Mouse (Mus musculus) macrophage (primary cell): ENCODE data around the gene Cd82. TPM values are rescaled to one million over a fixed set of nuclear protein-coding genes. Genes with fewer than 3 reads are reported as not detected.

Source experiments
- H3K27ac ChIP-seq: fragments of 350-480 bp; formaldehyde crosslinking; 2 replicates; pipeline ENCODE4 v1.9.0; 2021
- H3K36me3 ChIP-seq: fragments of 350-480 bp; formaldehyde crosslinking; 2 replicates; pipeline ENCODE4 v1.9.0; 2021; ENCODE audit errors: inconsistent target
- H3K4me3 ChIP-seq: fragments of 350-480 bp; formaldehyde crosslinking; 2 replicates; pipeline ENCODE4 v1.9.0; 2021; ENCODE audit errors: inconsistent target
- H3K79me2 ChIP-seq: fragments of 350-480 bp; formaldehyde crosslinking; 2 replicates; pipeline ENCODE4 v1.9.0; 2021; ENCODE audit errors: inconsistent target
- WGBS: methylation state at CpG from one replicate; pipeline ENCODE4 v1.1.7; 2026; ENCODE audit warnings: inconsistent platforms; ENCODE audit not compliant: missing documents; 5-methylcytosine and 5-hydroxymethylcytosine counted together
- polyA plus RNA-seq: library from polyadenylated mRNA; stranded (reverse); fragments of 250-400 nt; gene quantifications from 3 replicates; pipeline ENCODE4 v1.2.4, GENCODE M21; 2018; ENCODE audit warnings: inconsistent platforms

Gene Cd82
- polyA plus RNA-seq, 1 experiment from 2014 or later = 48.2 TPM

DNA sequence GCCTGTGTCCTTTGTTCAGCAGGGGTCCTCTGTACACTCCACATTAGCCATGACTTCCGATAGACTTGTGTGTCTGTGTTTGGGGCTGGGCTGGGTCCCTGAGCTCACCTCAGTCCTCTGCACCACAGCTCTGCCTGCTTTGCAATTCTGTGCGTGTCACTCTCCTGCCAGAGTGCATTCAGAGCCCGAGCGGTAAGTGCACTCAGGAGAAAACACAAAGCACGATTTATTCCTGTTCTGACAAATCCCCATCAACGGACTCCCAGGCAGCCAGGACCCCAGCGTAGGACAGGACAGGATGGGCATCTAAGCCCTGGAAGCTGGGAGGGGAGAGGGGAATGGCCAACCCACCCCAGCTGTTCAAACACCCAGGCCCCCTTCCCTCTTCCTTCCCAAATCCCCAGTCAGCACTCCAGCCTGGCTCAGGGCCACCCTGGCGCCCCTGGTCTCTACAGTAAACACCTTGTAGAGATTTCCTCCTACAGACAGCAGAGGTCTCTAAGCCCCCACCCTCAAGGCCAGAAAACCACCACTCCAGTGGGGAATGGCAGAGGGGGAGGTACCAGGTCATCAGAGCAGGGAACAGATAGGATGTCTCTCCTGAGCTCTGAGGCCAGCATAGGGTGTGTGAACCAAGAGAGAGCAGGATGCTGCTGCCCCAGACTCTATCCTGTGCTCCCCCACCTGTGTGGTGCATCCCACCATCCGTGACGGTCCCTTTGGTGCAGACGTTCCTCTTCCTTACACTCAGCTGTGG is 72.6 kb downstream of the Cd82 start:
- 68% methylated on average over 11 of the region's 11 CpGs for WGBS
- H3K79me2 ChIP-seq = no peaks in the 10 kb centered on the region
- no peak overlapping the region for H3K4me3 ChIP-seq
- H3K27ac ChIP-seq = no peak overlapping the region
- H3K36me3 ChIP-seq = no peaks in the 10 kb centered on the region

DNA sequence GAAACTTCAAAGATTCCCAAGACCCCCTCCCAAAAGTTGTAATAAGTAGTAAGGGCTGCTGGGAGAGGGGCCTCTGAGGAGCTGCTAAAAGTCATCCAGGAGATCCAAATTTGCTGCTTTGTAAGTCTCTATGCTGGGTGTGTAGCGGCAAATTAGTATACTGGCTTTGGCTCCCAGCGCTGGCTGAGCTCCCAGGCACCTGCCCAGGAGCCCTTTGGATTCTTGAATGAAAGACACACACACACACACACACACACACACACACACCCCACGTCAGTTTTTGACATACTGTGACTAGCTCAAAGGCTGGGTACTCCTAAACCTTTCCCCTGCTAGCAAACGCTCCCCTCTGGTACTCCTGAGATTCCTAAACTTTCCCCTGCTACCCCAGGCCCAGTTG is 76.0 kb downstream of the Cd82 start:
- Histone ChIP-seq H3K79me2 (no peaks in the 10 kb centered on the region), H3K4me3 (no peak overlapping the region), H3K36me3 (no peaks in the 10 kb centered on the region), H3K27ac (no peak overlapping the region)
- 82% methylated on average over 4 of the region's 4 CpGs for WGBS

DNA sequence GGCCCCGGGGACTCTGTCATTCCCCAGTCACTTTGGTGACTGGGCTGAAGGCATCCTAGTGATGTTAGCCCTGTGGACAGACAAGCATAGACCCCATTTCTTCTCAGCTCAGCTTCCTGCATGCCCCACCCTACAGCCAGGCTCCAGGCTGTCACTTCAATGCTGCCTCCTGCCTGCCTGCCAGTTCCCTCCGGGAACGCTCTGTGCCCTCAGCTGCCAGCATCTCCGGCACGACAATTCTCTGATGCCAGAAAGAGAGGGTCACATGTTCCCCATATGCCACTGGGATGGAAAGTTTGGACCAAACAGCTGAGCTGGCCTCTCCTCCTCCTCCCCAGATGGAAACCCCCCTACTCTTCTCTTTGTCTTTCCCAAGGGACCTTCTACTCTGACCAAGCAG is 79.1 kb downstream of the Cd82 start:
- H3K4me3 ChIP-seq = no peak overlapping the region
- H3K36me3 ChIP-seq = no peaks in the 10 kb centered on the region
- no peak overlapping the region for H3K27ac ChIP-seq
- no peaks in the 10 kb centered on the region for H3K79me2 ChIP-seq
- 87% methylated on average over 5 of the region's 5 CpGs for WGBS

DNA sequence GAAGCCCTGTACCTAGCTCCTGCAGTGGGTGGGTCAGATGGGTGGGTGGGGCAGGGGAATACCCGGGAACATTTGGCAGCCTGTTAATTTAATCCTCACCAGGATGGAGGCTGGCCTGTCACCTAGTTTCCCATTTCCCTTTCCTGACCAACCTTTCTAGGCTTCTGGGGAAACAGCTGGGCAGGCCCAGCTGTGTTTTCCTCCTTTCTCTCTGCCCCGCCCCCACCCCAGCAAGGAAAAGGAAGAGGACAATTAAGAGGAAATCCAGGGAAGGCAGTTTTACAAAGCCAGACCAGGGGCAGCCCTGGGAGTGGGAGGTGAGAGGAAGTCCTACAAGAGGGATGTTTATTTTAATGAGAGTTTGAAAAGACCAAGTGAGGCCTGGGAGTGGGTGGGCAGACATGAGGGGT is 82.3 kb downstream of the Cd82 start:
- H3K4me3 ChIP-seq = no peak overlapping the region
- WGBS = 52% methylated on average over 2 of the region's 2 CpGs
- no peaks in the 10 kb centered on the region for H3K36me3 ChIP-seq
- no peak overlapping the region for H3K27ac ChIP-seq
- no peaks in the 10 kb centered on the region for H3K79me2 ChIP-seq

DNA sequence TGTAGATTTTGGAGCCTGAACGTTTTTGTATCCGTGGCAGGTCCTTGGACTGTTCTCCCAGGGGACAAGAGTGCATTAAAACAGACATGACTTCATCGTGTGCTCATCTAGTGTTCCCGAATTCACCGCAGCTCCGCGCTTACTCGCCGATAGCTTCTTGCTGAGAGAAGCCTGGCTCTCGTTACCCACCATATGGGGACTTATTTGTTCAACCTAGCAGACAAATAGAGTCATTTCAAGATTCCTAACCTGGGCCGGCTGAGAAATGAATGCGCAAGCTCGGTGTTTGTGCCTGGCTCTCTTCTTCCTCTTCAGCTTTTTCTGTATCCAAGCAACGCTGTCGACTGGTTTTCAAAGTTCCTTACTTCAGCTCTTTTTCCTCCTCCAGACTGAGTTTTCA is 85.1 kb downstream of the Cd82 start:
- no peaks in the 10 kb centered on the region for H3K79me2 ChIP-seq
- WGBS = 70% methylated on average over 15 of the region's 15 CpGs
- H3K4me3 ChIP-seq = no peak overlapping the region
- no peaks in the 10 kb centered on the region for H3K36me3 ChIP-seq
- H3K27ac ChIP-seq = no peak overlapping the region

DNA sequence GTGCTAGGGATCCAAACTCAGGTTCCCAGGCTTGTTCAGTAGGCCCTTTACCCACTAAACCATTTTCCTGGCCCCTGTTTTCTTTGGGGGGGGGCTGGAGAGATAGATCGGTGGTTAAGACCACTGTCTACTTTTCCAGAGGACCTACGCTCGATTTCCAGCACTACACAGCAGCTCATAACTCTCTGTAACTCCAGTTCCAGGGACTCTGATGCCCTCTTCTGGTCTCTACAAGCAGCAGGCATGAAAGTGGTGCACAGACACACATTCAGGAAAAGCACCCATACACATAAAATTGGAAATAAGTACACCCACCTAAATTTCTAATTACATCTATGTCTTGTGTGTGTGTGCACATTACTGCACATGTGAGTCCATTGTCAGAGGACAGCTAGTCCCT is 85.8 kb downstream of the Cd82 start:
- 96% methylated on average over 3 of the region's 3 CpGs for WGBS
- no peaks in the 10 kb centered on the region for H3K79me2 ChIP-seq
- H3K36me3 ChIP-seq = no peaks in the 10 kb centered on the region
- no peak overlapping the region for H3K4me3 ChIP-seq
- H3K27ac ChIP-seq = no peak overlapping the region

DNA sequence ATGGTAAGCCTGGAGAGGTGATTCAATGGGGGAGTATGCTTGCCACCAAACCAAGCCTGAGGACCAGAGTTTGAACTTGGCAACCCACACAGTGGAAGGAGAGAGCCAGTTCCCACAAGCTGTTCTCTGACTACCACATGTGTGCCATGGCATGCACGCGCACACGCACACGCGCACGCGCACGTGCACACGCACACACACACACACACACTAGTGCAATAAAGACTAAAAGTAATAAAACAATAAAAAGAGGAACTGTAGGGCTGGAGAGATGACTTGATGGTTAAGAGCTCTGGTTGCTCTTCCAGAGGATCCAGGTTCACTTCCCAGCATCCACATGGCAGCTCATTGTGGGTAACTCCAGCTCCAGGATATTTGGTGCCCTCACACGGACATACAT is 90.1 kb downstream of the Cd82 start:
- 94% methylated on average over 10 of the region's 10 CpGs for WGBS

DNA sequence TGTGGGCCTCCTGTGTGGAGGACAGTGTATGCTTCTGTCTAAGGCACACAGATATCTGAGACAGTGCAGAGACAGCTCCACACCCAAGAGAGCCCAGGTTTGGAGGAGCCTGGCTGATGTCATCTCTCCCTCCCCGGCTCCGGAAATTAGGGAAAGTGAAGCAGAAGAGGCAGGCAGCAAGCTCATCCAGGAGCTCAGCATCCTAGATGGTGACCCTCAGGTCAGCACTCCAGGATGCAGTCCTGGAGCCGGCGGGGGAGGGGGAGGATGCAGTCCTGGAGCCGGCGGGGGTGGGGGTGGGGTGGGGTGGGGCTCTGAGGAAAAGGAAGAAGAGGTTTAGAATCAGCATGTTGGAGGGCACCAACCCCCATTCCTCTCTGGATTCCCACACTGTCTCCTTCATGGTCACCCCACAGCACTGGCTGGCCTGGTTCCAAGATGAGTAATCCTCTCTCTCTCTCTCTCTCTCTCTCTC is 90.8 kb downstream of the Cd82 start:
- whole genome bisulfite sequencing = 63% methylated on average over 4 of the region's 6 CpGs
- no peaks in the 10 kb centered on the region for H3K79me2 ChIP-seq
- no peaks in the 10 kb centered on the region for H3K36me3 ChIP-seq
- no peak overlapping the region for H3K4me3 ChIP-seq
- no peak overlapping the region for H3K27ac ChIP-seq

More for the DNA sequence above, 90.1 kb downstream of the Cd82 start:
- no peaks in the 10 kb centered on the region for H3K36me3 ChIP-seq
- no peak overlapping the region for H3K27ac ChIP-seq
- no peak overlapping the region for H3K4me3 ChIP-seq
- H3K79me2 ChIP-seq = no peaks in the 10 kb centered on the region

Other genes with a start within 250 kb of the Cd82 start
- gene Tspan18, start 128.6 kb downstream of the Cd82 start, polyA plus RNA-seq = 0.07 to 0.10 TPM in 2 of 3 replicates, not detected in the other
- gene Gm10803, start 97.4 kb upstream of the Cd82 start, polyA plus RNA-seq = not detected in 3 replicates
- gene Alx4, start 179.2 kb upstream of the Cd82 start, polyA plus RNA-seq = not detected in 3 replicates